Mouse (Mus musculus) midbrain, postnatal 0 days (tissue): Measurements from ENCODE around the gene Ubqlnl. TPM values are rescaled to one million over a fixed set of nuclear protein-coding genes. Genes with fewer than 3 reads are reported as not detected.

Source experiments
- ATAC-seq: fragments of 200-750 bp; cut with Nextera tagmentation; 2 replicates; pipeline ENCODE4 v1.8.0; 2017; ENCODE audit warnings: moderate number of reproducible peaks, mild to moderate bottlenecking, moderate TSS enrichment, moderate library complexity; ENCODE audit not compliant: low FRiP score
- DNase-seq: peaks from one replicate; pipeline ENCODE4 v3.0.0-alpha.2; 2015; ENCODE audit warnings: low spot score
- H3K27ac ChIP-seq: fragments of 300-500 bp; sonication (generic); 2 replicates; pipeline ENCODE4 v1.5.1; 2014; ENCODE audit warnings: low read depth, mild to moderate bottlenecking, low read length, mixed read lengths
- H3K27me3 ChIP-seq: fragments of 300-500 bp; sonication (generic); 2 replicates; pipeline ENCODE4 v1.6.1; 2014; ENCODE audit warnings: low read length, control low read depth, mixed read lengths; ENCODE audit not compliant: insufficient read depth
- H3K36me3 ChIP-seq: fragments of 300-500 bp; sonication (generic); 2 replicates; pipeline ENCODE4 v1.6.1; 2014; ENCODE audit warnings: low read length, control low read depth, mixed read lengths; ENCODE audit not compliant: insufficient read depth
- H3K4me1 ChIP-seq: fragments of 300-500 bp; sonication (generic); 2 replicates; pipeline ENCODE4 v1.6.1; 2014; ENCODE audit warnings: mild to moderate bottlenecking, control low read depth, antibody characterized with exemption, low read length, mixed read lengths; ENCODE audit not compliant: insufficient read depth
- H3K4me2 ChIP-seq: fragments of 300-500 bp; sonication (generic); 2 replicates; pipeline ENCODE4 v1.6.1; 2014; ENCODE audit warnings: low read depth, mild to moderate bottlenecking, low read length, mixed read lengths; ENCODE audit not compliant: poor library complexity, severe bottlenecking
- H3K4me3 ChIP-seq: fragments of 300-500 bp; sonication (generic); 2 replicates; pipeline ENCODE4 v1.5.1; 2014; ENCODE audit warnings: low read depth, mild to moderate bottlenecking, low read length, moderate library complexity
- H3K9ac ChIP-seq: fragments of 300-500 bp; sonication (generic); replicated peaks from 2 replicates; pipeline ENCODE4 v1.6.1; 2014; ENCODE audit warnings: mild to moderate bottlenecking, low read length, moderate library complexity, mixed read lengths; ENCODE audit not compliant: poor library complexity, severe bottlenecking
- H3K9me3 ChIP-seq: fragments of 300-500 bp; sonication (generic); 2 replicates; pipeline ENCODE4 v1.6.1; 2016; ENCODE audit warnings: low read length, control low read depth
- CTCF ChIP-seq: IDR thresholded peaks from 2 replicates; pipeline ENCODE4 v1.5.1; 2016; ENCODE audit warnings: antibody characterized with exemption, mild to moderate bottlenecking
- WGBS: fragments of 180-500 bp; shearing (Covaris S2); extraction: QIAGEN DNeasy Blood & Tissue Kit; methylation state at CpG from one replicate; pipeline ENCODE4 v1.1.7; 2014; 5-methylcytosine and 5-hydroxymethylcytosine counted together
- polyA plus RNA-seq: library from polyadenylated mRNA; unstranded; fragments of >200 nt; fragmentation: Nextera tagmentation; extraction: Ambion mirVana; gene quantifications from 2 replicates; pipeline ENCODE4 v1.2.1, GENCODE M21; 2015
- total RNA-seq: library from RNA; depleted of rRNA; stranded (reverse); fragments of >200 nt; gene quantifications from 2 replicates; pipeline ENCODE4 v1.2.3, GENCODE M21; 2014; rRNA removed

The Ubqlnl gene
- total and polyA plus RNA-seq, 2 experiments from 2014 or later = not detected

- Histone ChIP-seq H3K9me3 (no peaks in the 10 kb centered on the region), H3K9ac (no peak within 1 kb of the TSS), H3K4me2 (no peak within 1 kb of the TSS), H3K4me1 (no peaks in the 10 kb centered on the region), H3K27me3 (no peaks in the 10 kb centered on the region), H3K27ac (no peak within 1 kb of the TSS), H3K36me3 (no peaks in the 10 kb centered on the region), H3K4me3 (no peak within 1 kb of the TSS)
- TF ChIP-seq CTCF = no peak
- ATAC-seq (no peak), DNase-seq (no peak)
- 97% methylated on average over 5 of the region's 5 CpGs for WGBS
Measured at GRCm38 (mm10) chr7:104129726-104130125, 20.6 kb downstream of the Ubqlnl start, which contains the start of gene Ubqln5. Gene Ubqln5 (minus strand): TSS chr7:104129826.

GRCm38 (mm10) chr7:104104757-104104972 is 45.7 kb downstream of the Ubqlnl start, which contains the start of gene Olfr646:
Gene Olfr646 (plus strand): TSS chr7:104104873.
- no peak within 1 kb of the TSS for H3K9ac ChIP-seq
- no peaks in the 10 kb centered on the region for H3K4me1 ChIP-seq
- no peak for ATAC-seq

DNA sequence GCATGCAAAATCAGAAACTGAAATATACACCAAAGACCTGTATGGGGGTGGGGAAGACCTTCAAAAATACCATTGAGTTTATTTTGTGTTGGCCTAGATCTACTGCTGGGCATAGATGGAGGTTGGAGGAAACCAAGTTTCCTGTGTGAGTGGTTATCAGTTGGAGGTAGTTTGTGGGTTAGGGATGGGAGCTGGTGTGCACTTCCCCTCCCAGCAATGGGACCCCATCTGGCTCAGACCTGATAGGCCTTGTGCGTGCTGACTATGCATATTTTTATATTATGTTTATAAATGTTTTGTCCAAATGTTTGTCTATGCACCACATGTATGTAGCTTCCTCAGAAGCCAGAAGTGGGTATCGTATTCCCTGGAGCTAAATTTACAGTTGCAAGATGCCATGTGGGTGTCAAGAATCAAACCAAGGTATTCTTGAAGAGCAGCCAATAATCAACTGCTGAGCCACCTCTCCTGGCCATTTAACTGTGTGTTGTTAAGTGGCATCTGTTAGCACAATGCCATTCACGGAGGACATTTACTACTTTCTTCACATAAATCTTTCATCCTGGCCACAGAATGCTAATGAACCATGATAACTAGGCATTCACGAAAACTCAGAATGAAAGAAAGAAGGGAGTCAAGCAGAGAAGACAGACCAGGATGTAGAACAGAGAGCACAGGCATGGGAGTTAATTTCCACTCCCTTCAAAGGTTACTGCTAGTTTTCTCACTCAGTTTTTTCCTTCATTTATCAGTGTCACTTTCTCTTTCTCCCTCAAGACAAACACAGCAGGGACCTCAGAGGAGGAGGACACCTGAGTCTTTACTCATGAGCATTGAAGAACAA is 46.2 kb downstream of the Ubqlnl start:
- no peaks in the 10 kb centered on the region for H3K27me3 ChIP-seq
- 74% methylated on average over 4 of the region's 4 CpGs for WGBS
- no peaks in the 10 kb centered on the region for H3K36me3 ChIP-seq
- H3K4me3 ChIP-seq = no peak overlapping the region
- H3K4me2 ChIP-seq = no peak overlapping the region
- no peaks in the 10 kb centered on the region for H3K9me3 ChIP-seq
- TF ChIP-seq CTCF = no peak
- DNase-seq (no peak), ATAC-seq (no peak)
- H3K9ac ChIP-seq = no peak overlapping the region
- H3K27ac ChIP-seq = no peak overlapping the region
- no peaks in the 10 kb centered on the region for H3K4me1 ChIP-seq

More at GRCm38 (mm10) chr7:104104757-104104972, 45.7 kb downstream of the Ubqlnl start, which contains the start of gene Olfr646:
- Histone ChIP-seq H3K9me3 (no peaks in the 10 kb centered on the region), H3K27ac (no peak within 1 kb of the TSS), H3K36me3 (no peaks in the 10 kb centered on the region), H3K4me2 (no peak within 1 kb of the TSS), H3K4me3 (no peak within 1 kb of the TSS), H3K27me3 (no peaks in the 10 kb centered on the region)
- DNase-seq = no peak
- no peak for TF ChIP-seq CTCF

Other genes with a start within 250 kb of the Ubqlnl start
- gene Olfr65, start 247.1 kb downstream of the Ubqlnl start, total RNA-seq = not detected in 2 replicates
- gene Olfr65, start 247.1 kb downstream of the Ubqlnl start, polyA plus RNA-seq = not detected in 2 replicates
- gene Olfr631, start 221.7 kb downstream of the Ubqlnl start, total RNA-seq = not detected in 2 replicates
- not detected in 2 replicates for gene Olfr631, start 221.7 kb downstream of the Ubqlnl start, polyA plus RNA-seq
- not detected in 2 replicates for gene Olfr632, start 216.2 kb downstream of the Ubqlnl start, total RNA-seq
- not detected in 2 replicates for gene Olfr632, start 216.2 kb downstream of the Ubqlnl start, polyA plus RNA-seq
- gene Olfr633, start 206.1 kb downstream of the Ubqlnl start, total RNA-seq = not detected in 2 replicates
- not detected in 2 replicates for gene Olfr633, start 206.1 kb downstream of the Ubqlnl start, polyA plus RNA-seq
- gene Olfr635, start 179.4 kb downstream of the Ubqlnl start, total RNA-seq = not detected in 2 replicates
- gene Olfr635, start 179.4 kb downstream of the Ubqlnl start, polyA plus RNA-seq = 0.01 TPM in 1 of 2 replicates, not detected in the other
- not detected in 2 replicates for gene Olfr638, start 151.8 kb downstream of the Ubqlnl start, total RNA-seq
- gene Olfr638, start 151.8 kb downstream of the Ubqlnl start, polyA plus RNA-seq = not detected in 2 replicates
- 0.14 TPM in 1 of 2 replicates, not detected in the other for gene Olfr639, start 133.3 kb downstream of the Ubqlnl start, total RNA-seq
- not detected in 2 replicates for gene Olfr639, start 133.3 kb downstream of the Ubqlnl start, polyA plus RNA-seq
- gene Olfr640, start 125.0 kb downstream of the Ubqlnl start, total RNA-seq = 0.11 TPM in 1 of 2 replicates, not detected in the other
- gene Olfr640, start 125.0 kb downstream of the Ubqlnl start, polyA plus RNA-seq = 0.06 TPM in 1 of 2 replicates, not detected in the other
- gene Olfr641, start 115.1 kb downstream of the Ubqlnl start, total RNA-seq = not detected in 2 replicates
- gene Olfr641, start 115.1 kb downstream of the Ubqlnl start, polyA plus RNA-seq = not detected in 2 replicates
- not detected in 2 replicates for gene Olfr642, start 97.9 kb downstream of the Ubqlnl start, total RNA-seq
- not detected in 2 replicates for gene Olfr642, start 97.9 kb downstream of the Ubqlnl start, polyA plus RNA-seq
- gene 4930516K23Rik, start 89.1 kb downstream of the Ubqlnl start, total RNA-seq = not detected in 2 replicates
- gene 4930516K23Rik, start 89.1 kb downstream of the Ubqlnl start, polyA plus RNA-seq = not detected in 2 replicates
- gene Olfr644, start 78.7 kb downstream of the Ubqlnl start, total RNA-seq = not detected in 2 replicates
- gene Olfr644, start 78.7 kb downstream of the Ubqlnl start, polyA plus RNA-seq = not detected in 2 replicates
- gene Olfr645, start 65.1 kb downstream of the Ubqlnl start, total RNA-seq = not detected in 2 replicates
- not detected in 2 replicates for gene Olfr645, start 65.1 kb downstream of the Ubqlnl start, polyA plus RNA-seq
- gene Olfr646, start 45.7 kb downstream of the Ubqlnl start, total RNA-seq = not detected in 2 replicates
- not detected in 2 replicates for gene Olfr646, start 45.7 kb downstream of the Ubqlnl start, polyA plus RNA-seq
- gene Ubqln5, start 20.7 kb downstream of the Ubqlnl start, total RNA-seq = not detected in 2 replicates
- not detected in 2 replicates for gene Ubqln5, start 20.7 kb downstream of the Ubqlnl start, polyA plus RNA-seq
- gene Olfr643, start 13.2 kb downstream of the Ubqlnl start, total RNA-seq = not detected in 2 replicates
- not detected in 2 replicates for gene Olfr643, start 13.2 kb downstream of the Ubqlnl start, polyA plus RNA-seq
- gene Ubqln3, start 7.3 kb downstream of the Ubqlnl start, total RNA-seq = not detected in 2 replicates
- not detected in 2 replicates for gene Ubqln3, start 7.3 kb downstream of the Ubqlnl start, polyA plus RNA-seq
- gene Olfm5, start 14.3 kb upstream of the Ubqlnl start, total RNA-seq = not detected in 2 replicates
- gene Olfm5, start 14.3 kb upstream of the Ubqlnl start, polyA plus RNA-seq = not detected in 2 replicates
- not detected in 2 replicates for gene Olfr648, start 32.8 kb upstream of the Ubqlnl start, total RNA-seq
- 0.39 and 0.42 TPM in 2 replicates for gene Olfr648, start 32.8 kb upstream of the Ubqlnl start, polyA plus RNA-seq
- not detected in 2 replicates for gene Olfr649, start 45.4 kb upstream of the Ubqlnl start, total RNA-seq
- not detected in 2 replicates for gene Olfr649, start 45.4 kb upstream of the Ubqlnl start, polyA plus RNA-seq
- 0.11 and 0.33 TPM in 2 replicates for gene Trim6, start 68.2 kb upstream of the Ubqlnl start, total RNA-seq
- 0.49 and 0.75 TPM in 2 replicates for gene Trim6, start 68.2 kb upstream of the Ubqlnl start, polyA plus RNA-seq
- gene Trim34a, start 93.9 kb upstream of the Ubqlnl start, total RNA-seq = 1.9 and 2.4 TPM in 2 replicates
- 0.78 and 0.86 TPM in 2 replicates for gene Trim34a, start 93.9 kb upstream of the Ubqlnl start, polyA plus RNA-seq
- 0.05 TPM in 1 of 2 replicates, not detected in the other for gene Trim5, start 137.5 kb upstream of the Ubqlnl start, total RNA-seq
- 0.17 and 0.20 TPM in 2 replicates for gene Trim5, start 137.5 kb upstream of the Ubqlnl start, polyA plus RNA-seq
- 0.71 and 5.0 TPM in 2 replicates for gene Trim12a, start 164.9 kb upstream of the Ubqlnl start, total RNA-seq
- gene Trim12a, start 164.9 kb upstream of the Ubqlnl start, polyA plus RNA-seq = 1.3 and 2.2 TPM in 2 replicates
- 0.19 TPM in 1 of 2 replicates, not detected in the other for gene Trim34b, start 178.9 kb upstream of the Ubqlnl start, total RNA-seq
- not detected in 2 replicates for gene Trim34b, start 178.9 kb upstream of the Ubqlnl start, polyA plus RNA-seq
- gene Trim12c, start 202.8 kb upstream of the Ubqlnl start, total RNA-seq = 3.5 and 3.6 TPM in 2 replicates
- 0.57 and 0.58 TPM in 2 replicates for gene Trim12c, start 202.8 kb upstream of the Ubqlnl start, polyA plus RNA-seq
- gene Trim30b, start 219.3 kb upstream of the Ubqlnl start, total RNA-seq = not detected in 2 replicates
- 0.11 TPM in 1 of 2 replicates, not detected in the other for gene Trim30b, start 219.3 kb upstream of the Ubqlnl start, polyA plus RNA-seq